Mouse (Mus musculus): Measurements from ENCODE around the gene Slc47a1.

DNA sequence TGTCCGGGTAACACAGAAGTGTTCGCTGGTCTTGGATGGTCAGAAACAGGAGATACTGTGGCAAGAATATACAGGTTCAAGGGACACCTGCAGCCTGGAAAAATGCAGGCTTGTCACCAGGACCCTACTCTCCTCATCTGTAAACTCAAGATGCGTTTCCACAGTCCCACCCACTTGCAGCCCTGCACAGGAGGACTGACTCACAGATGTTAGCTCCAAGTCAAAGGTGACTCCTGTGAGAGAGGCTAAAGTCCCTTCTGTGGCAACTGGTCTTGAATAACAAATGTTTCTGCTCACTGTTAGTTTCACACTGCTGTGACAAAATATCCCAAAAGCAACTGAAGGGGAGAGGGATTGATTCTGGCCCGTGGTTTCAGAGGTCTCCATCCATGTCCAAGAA lies 506 bp upstream of the Slc47a1 start:
- TF ChIP-seq CTCF (conservative IDR thresholded peaks at IDR 0.05; ENCODE audit: low read length) (no peak), POU5F1 (IDR thresholded peaks at IDR 0.05; ENCODE audit: borderline replicate concordance, low read length) (no peak)
